Mouse (Mus musculus): ENCODE measurements around the gene Marcks.

- no peak for TF ChIP-seq CTCF (IDR thresholded peaks at IDR 0.05; ENCODE audit: borderline replicate concordance, extremely low read depth, insufficient read depth, insufficient read length)
- TF ChIP-seq POLR2A (IDR thresholded peaks at IDR 0.05; ENCODE audit: borderline replicate concordance, extremely low read depth, insufficient read depth, insufficient read length, poor library complexity, severe bottlenecking): no peak
These were observed 42.2 kb downstream of the Marcks start for GRCm38 (mm10) chr10:37096529-37096928.
